Mouse (Mus musculus): Measurements from ENCODE around the gene Ltk.

Ltk gene

DNA sequence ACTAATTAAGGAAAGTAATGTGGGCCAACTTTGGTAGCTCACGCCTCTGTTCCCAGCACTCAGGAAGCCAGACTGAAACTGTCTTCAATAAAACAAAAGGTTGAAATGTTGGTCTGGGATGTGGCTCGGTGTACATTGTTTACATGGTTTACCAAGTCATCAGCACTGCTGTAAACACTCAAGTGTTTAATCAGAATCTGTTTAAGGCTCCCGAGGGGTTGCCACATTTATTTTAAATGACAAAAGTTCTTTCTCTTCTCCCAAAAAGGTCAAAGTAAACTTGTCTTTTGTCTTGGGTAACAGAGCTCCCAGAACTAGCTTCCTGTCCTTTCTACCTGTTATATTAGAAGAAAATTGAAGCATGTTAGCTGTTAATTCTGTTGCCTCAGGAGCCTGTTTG is 52.6 kb downstream of the Ltk start:
- DNase-seq (ENCODE audit: low read depth in 1 of 2, low spot score in 2 of 2), result no peak

DNA sequence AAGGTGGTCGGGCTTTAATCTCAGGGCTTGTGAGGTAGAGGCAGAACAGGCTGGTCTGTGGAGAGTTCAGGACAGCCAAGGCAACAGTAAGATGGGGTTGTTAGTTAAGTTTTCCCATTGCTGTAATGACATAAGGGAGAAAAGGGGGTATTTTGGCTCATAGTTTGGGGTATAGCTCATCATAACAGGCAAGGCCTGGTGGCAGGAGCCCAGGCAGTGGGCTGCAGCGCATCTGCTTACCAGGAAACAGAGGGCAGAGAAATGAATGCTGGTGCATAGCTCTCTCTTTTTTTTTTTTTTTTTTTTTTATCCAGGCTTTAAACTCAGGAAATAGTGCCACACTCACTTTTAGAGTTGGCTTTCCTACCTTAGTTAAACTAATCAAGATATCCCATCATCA is 57.1 kb downstream of the Ltk start:
- no peak for DNase-seq (ENCODE audit: low read depth in 1 of 2, low spot score in 2 of 2)
